Mouse (Mus musculus): ENCODE data around the gene Plin4.

DNA sequence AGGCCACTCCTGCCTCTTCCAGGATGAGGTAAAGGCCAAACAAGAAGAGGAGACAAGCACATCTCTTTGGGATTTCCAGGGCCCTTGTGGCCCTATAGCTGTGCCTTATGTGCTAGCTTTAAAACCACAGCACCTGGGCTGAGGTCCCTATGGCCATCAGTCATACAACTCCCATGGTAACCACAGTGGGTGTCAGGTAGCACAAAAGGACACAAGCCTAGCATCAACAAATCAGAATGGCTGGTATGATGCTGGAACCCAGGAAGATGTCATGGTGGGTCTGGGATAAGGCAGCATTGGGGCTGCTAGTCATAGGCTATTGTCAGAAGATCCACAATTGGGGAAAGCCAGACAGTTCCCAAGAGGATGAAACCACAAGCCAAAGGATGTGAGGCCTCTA is 38.5 kb downstream of the Plin4 start:
- no peak for TF ChIP-seq CTCF (IDR thresholded peaks at IDR 0.05; ENCODE audit: low read depth, low read length)
- no peak for TF ChIP-seq POLR2A (IDR thresholded peaks at IDR 0.05; ENCODE audit: extremely low read depth, insufficient read depth, low read length)

Data from liver, adult 2 months (tissue).